Mouse (Mus musculus) retina, postnatal 7 days (tissue): ENCODE measurements around the gene Nid1.

Source experiments
- DNase-seq: peaks from one replicate; pipeline ENCODE4 v3.0.0-alpha.2; 2012; ENCODE audit warnings: low read depth, low spot score

Nid1 gene

GRCm38 (mm10) chr13:13489861-13490260 is 52.5 kb downstream of the Nid1 start:
- no peak for DNase-seq

GRCm38 (mm10) chr13:13492151-13492550 is 54.8 kb downstream of the Nid1 start:
- no peak for DNase-seq

- no peak for DNase-seq
Observed at GRCm38 (mm10) chr13:13493517-13493916, 56.2 kb downstream of the Nid1 start.

DNA sequence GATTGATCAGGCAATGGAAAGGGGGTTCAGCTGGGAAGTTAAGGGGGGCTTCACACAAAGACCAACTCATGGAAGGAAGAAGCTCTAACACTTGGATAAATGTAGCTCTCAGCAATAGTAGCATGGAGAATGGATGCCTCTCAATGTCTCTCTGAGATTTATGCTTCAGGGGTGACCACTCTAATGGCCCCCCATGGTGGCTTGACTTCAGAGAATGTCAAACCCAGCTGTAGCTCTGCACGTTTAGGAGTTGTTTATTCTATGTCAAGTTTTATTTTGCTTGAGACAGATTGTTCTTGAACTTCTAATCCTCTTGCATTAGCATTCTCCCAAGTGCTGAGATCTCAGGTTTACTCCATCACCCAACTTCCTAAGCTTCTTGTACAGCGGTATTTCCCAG is 60.7 kb downstream of the Nid1 start:
- DNase-seq, result no peak

DNA sequence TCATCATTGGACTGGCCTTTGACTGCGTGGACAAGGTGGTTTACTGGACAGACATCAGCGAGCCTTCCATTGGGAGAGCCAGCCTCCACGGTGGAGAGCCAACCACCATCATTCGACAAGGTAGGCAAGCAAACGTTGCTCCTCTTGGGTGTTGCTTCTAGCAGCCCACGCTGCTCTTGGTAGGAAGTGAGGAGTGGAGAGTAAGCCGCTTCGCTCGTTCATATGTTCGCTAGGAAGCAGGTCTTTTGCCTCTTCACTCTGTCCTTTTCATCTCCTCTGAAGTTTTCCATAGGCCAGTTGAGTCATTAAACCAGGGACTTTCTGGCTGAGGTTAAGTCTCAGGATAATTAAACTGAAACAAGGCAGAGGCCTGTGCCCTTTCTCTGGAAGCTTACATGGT is 65.1 kb downstream of the Nid1 start:
- DNase-seq, result no peak

- no peak for DNase-seq
Observed at GRCm38 (mm10) chr13:13503695-13504386, 66.5 kb downstream of the Nid1 start.

- no peak for DNase-seq
Observed at GRCm38 (mm10) chr13:13505063-13505462, 67.7 kb downstream of the Nid1 start.

- no peak for DNase-seq
Observed at GRCm38 (mm10) chr13:13506556-13506955, 69.2 kb downstream of the Nid1 start.

DNA sequence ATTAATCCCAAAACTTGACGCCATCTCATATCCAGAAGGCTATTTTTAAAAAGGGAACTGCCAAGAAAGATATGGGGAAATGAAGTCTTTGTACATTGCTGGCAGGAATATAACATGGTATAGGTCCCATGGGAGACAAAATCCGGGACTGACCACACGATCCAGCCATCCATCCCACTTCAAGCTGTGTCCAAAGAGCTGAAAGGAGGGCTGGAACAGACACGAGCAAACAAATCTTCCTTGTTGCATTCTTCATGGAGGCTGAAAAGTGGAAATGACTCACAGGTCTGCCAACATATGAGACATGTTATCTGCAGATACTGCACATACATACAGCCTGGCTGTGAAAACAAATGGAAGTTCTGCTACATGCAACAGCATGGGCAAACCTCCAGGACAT is 77.5 kb downstream of the Nid1 start:
- no peak for DNase-seq

- peak; percentile 60 for DNase-seq
Observed at GRCm38 (mm10) chr13:13516376-13517225, 79.2 kb downstream of the Nid1 start.

DNA sequence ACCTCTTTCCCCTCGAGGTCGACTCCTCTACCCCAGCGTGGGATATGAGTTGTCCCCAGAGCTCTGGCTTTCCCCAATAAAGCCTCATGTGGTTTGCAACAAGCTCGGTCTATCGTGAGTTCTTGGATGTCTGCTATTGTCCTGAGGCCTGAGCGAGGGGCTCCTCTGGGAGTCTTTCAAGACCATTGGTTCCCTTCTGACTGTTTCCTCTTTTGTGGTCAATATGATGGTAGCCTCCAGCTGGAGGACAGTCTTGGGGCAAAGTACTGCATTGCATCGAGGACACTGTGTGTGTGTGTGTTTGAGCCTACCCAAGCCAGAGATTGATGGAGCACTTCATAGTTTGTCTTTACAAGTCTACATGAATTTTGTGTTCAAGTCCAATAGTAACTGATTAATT is 80.8 kb downstream of the Nid1 start:
- no peak for DNase-seq

DNA sequence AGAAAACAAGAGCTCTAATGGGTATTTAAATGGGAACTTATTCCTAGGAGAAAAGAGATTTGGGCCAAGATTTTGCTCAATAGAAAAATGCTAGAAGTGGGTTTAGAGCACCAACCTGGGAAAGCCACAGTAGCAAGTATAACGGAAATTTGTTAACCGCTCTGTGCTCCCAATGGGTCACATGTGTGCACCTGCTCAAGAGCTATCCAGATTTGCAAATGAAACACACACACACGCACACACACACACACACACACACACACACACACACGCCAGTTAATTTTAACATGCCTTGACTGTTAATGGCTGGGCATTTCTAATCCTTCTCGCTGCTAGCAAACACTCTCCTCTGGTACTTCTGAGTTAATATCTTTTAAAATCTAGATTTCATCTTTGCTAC is 83.1 kb downstream of the Nid1 start:
- no peak for DNase-seq

DNA sequence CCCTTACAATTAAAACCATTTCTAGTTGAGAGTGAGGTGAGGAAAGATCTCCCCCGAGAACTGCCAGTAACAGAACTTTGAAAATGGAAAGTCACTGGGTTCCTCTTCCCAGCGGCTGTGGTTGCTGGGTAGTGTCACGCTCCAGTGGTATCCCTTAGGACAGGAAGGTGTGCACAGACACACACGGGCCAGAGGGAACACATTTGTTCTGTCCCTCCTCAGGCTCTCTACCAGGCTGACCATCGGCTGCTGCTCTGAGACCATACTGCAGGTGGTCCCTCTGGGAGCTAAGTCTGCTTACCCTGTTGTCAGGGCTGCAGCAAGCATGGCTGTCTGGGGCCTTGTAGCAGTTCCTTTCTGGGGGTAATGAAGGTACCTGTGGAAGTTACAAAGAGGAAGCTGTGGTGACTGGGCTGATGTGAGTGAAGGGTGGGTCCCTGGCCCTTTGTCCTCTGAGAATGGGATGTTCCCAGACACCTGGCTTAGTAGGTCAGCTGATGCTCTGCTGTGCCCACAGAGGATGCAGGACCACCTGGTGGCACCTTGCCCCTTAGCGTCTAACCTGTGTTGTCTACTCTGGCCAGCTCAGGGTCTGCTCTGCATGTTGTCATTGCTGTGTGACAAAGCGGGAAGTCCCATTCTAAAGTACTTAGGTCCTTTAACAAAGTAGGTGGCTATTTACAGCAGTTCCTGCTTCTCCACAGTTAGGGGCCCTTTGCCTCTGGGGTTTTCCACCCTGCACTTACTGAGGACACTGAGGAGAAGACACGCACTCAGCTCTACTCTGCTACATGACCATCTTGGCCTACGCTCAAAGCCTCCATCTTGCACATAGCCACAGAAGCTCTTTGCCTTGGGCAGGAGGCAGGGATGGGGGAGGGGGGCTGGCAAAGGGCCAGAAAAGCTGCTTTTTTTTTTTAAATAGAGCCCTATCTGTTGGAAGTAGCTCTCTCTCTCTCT is 86.6 kb downstream of the Nid1 start:
- no peak for DNase-seq

DNA sequence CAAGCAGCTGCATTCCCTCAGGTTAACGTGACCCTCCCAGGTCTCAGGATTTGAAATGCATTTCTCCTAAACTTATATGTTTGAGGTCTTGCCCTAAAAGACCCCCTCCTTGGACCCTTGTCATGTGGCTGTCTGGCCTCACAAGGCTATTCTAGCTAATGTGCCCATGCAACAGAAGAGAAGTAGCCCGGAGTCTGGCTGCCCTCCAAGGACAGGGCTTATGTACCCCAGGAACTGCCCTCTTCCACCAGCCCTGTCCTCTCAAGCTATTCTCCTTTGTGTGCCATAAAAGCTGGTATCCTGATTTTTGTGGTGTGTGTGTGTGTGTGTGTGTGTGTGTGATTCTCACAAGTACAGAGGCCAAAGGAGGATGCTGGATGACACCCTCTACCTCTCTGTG is 87.9 kb downstream of the Nid1 start:
- no peak for DNase-seq

DNA sequence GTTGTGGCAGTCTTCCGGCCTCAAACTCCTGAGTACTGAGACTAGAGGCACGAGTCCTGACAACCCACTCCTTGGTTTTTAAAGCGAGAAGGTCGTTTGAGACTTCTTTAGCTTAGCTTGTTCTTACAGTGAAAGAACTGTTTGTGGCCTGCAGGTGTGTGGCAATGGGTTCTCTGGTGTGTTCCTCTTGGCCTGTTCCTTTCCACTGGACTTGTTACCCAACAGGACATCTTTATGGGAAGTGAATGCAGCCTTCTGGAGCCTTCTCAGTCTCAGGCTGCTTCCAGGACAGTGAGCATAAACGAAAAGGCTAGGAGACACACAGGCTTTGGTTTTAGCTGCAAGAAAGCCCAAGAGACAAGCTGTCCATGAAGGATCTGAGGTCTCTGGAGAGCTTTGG is 88.5 kb downstream of the Nid1 start:
- DNase-seq, result no peak

- DNase-seq, result no peak
Observed at GRCm38 (mm10) chr13:13529115-13529542, 91.8 kb downstream of the Nid1 start.

- no peak for DNase-seq
Observed at GRCm38 (mm10) chr13:13530913-13531312, 93.6 kb downstream of the Nid1 start.

DNA sequence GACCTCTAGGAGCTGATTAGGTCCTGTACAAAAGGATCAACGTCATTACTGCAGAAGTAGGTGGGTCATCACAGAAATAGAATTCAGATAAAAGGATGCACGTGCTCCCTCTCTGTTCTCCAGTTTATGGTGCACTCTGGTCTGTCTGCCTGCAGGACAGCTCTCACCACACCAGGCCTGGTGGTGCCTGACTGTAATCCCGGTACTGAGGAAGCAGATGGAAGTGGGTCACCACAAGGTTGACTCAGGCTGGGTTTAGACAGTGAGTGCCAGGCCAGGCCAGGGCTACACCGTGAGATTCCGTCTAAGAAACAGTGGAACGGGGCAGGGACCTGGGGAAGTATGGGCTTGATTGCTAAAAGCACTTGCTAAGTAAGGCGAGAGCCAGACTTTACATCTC is 94.6 kb downstream of the Nid1 start:
- no peak for DNase-seq

- no peak for DNase-seq
Observed at GRCm38 (mm10) chr13:13536555-13536954, 99.2 kb downstream of the Nid1 start.

DNA sequence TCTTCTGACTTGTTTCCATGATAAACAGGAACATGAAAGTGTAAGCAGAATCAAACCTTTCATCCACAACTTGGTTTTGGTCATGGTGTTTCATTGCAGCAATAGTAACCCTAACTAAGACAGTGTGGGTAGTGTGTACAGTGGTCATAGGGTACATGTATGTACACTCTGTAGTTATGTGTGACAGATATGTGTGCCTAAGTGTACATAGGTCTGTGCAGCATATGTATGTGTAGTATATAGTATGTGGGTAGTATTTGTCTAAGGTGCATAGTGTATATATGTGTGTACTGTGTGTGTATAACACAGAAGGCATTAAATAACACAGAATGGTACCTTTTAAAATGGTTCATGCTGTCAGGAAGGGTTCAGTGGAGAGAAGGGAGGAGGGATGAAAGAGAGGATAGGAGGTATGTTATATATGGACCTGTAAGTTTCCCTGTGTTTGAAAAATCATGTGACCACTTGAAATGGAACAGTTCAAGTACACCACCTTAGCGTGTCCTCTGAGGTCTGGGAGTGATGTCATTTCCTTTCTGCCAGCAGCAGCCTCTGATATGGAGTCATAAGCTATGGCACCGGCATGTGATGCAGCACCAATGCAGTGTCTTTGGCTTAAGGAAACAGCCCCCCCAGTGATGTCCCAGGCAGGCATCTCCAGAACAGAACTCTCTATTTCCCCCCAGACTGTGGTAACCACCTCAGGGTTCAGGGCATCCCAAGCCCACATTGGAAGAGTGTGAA is 100.1 kb downstream of the Nid1 start:
- DNase-seq, result no peak

DNA sequence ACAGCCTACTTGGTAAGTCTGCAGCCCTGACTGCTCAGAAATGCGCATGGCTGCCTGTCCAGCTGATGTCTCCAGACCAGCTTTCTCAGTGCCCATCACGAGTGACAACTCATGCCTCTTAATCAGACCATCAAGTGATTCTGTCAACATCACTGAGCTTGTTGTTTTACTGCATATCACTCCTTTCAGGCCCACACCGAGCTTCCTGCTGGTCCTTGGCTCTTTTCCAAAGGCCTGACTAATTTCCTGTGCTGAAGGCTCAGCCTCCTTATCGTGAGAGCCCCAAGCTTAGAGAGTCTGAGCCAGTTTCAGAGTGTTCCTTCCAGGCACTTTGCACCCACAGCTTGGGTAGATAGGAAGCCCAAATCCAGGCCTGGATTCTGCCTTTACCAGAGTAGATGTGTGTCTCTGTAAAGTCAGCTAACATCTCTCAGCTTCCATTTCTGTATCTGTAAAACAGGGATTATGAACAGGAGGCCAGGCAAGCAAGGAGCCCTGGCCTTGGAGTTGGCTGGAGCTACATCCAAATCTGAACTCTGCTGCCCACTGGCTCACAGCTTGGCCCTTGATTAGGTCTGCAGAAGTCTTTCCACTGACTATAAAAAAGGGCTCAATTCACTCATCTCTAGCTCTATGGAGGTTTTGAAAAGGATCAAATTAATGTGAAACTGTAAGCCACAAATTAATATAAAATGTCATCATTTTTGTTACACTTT is 101.4 kb downstream of the Nid1 start:
- no peak for DNase-seq
